Mouse (Mus musculus) ovary, postnatal 10 days (tissue): ENCODE measurements at regions not wholly inside any gene's neighbourhood (a gene's known extent, or its start where the extent isn't known, plus 50 kb on each side); places are given as distances from the start of the nearest gene placed in this dataset.

Experiments used
- DNase-seq: peaks from one replicate; pipeline ENCODE4 v3.0.0; 2022; ENCODE audit warnings: low spot score

- no peak for DNase-seq
Observed at GRCm38 (mm10) chr15:27409856-27410255, 56.6 kb upstream of the Ank start.

DNA sequence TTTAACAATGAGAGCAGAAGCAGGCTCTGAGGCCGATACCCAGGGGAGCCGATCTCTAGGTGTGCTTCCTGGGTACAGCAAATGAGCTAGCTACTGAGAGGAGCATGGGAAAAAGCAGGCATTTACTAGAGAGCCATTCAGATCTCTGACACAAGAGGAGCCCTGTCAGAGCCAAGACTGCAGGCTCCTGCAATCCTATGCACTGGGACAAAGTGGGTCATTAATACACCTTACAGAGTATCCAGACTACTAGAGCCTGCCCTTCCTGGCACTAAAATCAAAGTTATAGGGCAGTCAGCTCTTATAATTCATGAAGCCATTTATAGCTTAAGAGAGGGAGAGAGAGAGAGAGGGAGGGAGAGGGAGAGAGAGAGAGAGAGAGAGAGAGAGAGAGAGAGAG is 54.2 kb upstream of the Ank start:
- DNase-seq: no peak

DNA sequence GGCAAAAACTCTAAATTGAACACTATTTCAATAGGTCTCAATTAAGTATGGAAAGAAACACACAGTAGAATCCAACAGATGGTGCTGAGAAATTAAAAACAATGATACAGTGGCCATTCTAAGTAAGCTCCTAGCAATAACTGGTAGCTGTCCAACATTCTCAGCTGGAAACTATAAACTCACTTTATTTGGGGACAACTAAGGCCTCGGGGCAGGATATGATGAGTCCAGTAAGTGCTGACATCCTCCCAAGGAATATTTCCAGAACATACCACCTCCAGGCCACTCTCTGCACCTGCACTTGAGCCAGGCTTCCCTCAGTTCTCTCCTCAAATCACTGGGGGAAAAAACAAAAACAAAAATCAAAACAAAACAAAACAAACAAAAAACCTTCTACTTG is 53.7 kb upstream of the Ank start:
- DNase-seq: no peak

- DNase-seq: no peak
Observed at GRCm38 (mm10) chr15:27413486-27413885, 53.0 kb upstream of the Ank start.

DNA sequence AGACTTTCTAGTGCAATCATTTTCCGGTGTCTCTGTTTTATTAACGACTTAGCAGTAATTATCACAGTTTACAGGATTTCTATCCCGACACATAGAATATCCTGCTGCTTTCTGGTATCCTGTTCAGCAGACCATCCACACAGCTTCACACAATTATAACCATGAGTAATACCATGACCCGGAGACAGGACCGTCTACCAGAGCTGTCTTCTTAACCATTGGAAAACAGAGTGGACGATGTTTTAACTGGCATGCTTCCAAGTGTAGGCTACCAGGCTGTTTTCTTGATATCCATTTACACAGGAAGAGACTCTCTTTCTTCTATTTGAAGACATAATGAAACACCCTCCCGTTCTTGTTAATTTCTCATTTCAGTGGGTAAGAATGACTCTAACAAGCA is 51.7 kb upstream of the Ank start:
- no peak for DNase-seq
